Mouse (Mus musculus): ENCODE results near the gene Fam20c.

DNA sequence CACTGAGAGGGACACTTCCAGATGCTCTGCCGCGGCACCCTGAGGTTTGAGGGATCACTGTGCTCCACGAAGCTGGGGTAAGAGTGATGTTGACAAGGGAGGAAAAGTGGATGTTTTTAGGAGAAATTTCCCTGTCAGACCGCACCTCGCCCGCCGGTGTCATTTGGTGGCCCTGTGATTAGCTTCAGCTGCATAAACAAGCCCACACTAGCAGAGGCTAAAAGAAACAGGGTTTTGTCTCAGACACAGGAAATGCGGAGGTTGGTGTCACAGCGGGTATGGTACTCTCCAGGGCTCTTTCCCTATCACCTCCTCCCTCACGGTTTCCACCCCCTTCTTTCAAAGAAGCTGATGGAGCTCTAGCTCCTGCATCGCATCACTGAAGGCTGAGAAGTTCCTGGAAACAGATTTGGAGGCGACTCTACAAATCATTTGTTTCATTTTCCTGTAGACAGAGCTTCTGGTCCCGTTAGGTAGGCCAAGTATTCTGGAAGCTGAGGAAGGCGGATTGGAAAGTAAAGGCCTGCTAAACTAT, 38.7 kb upstream of the Fam20c start:
- TF ChIP-seq CTCF (IDR thresholded peaks at IDR 0.05; ENCODE audit: borderline replicate concordance, insufficient read depth, low read length) (no peak), POLR2A (IDR thresholded peaks at IDR 0.05; ENCODE audit: low read depth, low read length) (no peak)
